Mouse (Mus musculus): ENCODE data around the gene Dmrta2.

Gene Dmrta2

GRCm38 (mm10) chr4:110021956-110022625, 44.2 kb downstream of the Dmrta2 start:
- peak; percentile 92 to 94 for DNase-seq

GRCm38 (mm10) chr4:110028461-110029188, 50.8 kb downstream of the Dmrta2 start:
- DNase-seq = peak; percentile 73 to 84

GRCm38 (mm10) chr4:110029446-110029845, 51.6 kb downstream of the Dmrta2 start:
- no peak for DNase-seq

Data from cerebellum, postnatal 10 days (tissue).